Mouse (Mus musculus): ENCODE measurements at regions not wholly inside any gene's neighbourhood (a gene's known extent, or its start where the extent isn't known, plus 50 kb on each side); places are given as distances from the start of the nearest gene placed in this dataset.

DNA sequence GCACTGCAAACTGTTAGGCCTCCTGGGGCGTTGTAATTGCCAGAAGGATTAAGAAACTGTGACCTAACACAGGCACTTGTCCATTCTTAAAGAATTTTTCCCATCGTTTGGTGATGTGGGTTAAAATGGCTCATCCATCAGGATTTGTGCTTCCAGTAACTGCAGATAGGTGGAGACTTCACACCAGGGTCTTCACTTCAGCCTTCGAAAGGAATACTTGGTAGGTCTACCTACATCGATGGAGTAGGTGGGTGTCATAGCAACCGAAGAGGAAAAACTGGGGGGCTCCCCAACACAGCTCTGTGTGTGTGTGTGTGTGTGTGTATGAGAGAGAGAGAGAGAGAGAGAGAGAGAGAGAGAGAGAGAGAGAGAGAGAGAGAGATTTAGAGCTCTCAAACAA lies 126.3 kb upstream of the Zfp706 start:
- Histone ChIP-seq H3K36me3 (ENCODE audit: control insufficient read depth, insufficient read depth, low read length) (no peaks in the 10 kb centered on the region), H3K79me2 (ENCODE audit: control insufficient read depth, insufficient read depth, low read length) (no peaks in the 10 kb centered on the region), H3K27ac (replicated peaks; ENCODE audit: insufficient read depth, low read depth, low read length) (no peak overlapping the region), H3K27me3 (ENCODE audit: control insufficient read depth, insufficient read depth, low read length) (no peaks in the 10 kb centered on the region), H3K9ac (ENCODE audit: low read depth, low read length) (no peak overlapping the region), H3K4me3 (ENCODE audit: insufficient read depth, low read depth, low read length) (no peak overlapping the region), H3K4me1 (ENCODE audit: control insufficient read depth, insufficient read depth, low read length) (peaks cover 5% of the 10 kb centered on the region)
- 58% methylated on average over 5 of the region's 5 CpGs for WGBS
- DNase-seq (ENCODE audit: extremely low read depth, low read depth, low spot score) = peak; percentile 24
- no peak for TF ChIP-seq POLR2A (IDR thresholded peaks at IDR 0.05; ENCODE audit: extremely low read depth, insufficient read depth, low read length)

DNA sequence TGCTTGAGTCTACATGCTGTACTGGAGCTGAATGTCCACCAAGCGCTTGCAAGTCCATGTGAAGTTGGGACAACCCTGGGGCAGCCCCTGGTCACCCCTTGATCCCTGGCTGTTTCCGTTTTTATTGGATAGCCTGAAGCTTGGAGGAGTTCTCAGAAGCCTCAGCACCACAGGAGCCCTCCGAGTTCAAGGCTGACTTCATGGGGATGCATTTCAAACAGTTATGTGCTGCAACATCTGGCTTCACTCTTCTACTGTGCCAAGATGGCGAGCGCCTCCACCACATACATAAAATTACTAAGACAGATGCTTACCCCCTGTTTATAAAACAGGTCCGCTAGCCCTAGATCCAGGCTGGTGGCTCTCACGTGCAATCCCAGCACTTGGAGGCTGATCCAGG lies 120.1 kb upstream of the Zfp706 start:
- Histone ChIP-seq H3K9ac (ENCODE audit: low read depth, low read length) (no peak overlapping the region), H3K4me1 (ENCODE audit: control insufficient read depth, insufficient read depth, low read length) (no peaks in the 10 kb centered on the region), H3K36me3 (ENCODE audit: control insufficient read depth, insufficient read depth, low read length) (no peaks in the 10 kb centered on the region), H3K4me3 (ENCODE audit: insufficient read depth, low read depth, low read length) (no peak overlapping the region), H3K27ac (replicated peaks; ENCODE audit: insufficient read depth, low read depth, low read length) (no peak overlapping the region), H3K79me2 (ENCODE audit: control insufficient read depth, insufficient read depth, low read length) (no peaks in the 10 kb centered on the region), H3K27me3 (ENCODE audit: control insufficient read depth, insufficient read depth, low read length) (no peaks in the 10 kb centered on the region)
- 91% methylated on average over 7 of the region's 7 CpGs for WGBS
- no peak for TF ChIP-seq POLR2A (IDR thresholded peaks at IDR 0.05; ENCODE audit: extremely low read depth, insufficient read depth, low read length)
- TF ChIP-seq CTCF (IDR thresholded peaks at IDR 0.05; ENCODE audit: low read depth, low read length) = no peak
- no peak for DNase-seq (ENCODE audit: extremely low read depth, low read depth, low spot score)

DNA sequence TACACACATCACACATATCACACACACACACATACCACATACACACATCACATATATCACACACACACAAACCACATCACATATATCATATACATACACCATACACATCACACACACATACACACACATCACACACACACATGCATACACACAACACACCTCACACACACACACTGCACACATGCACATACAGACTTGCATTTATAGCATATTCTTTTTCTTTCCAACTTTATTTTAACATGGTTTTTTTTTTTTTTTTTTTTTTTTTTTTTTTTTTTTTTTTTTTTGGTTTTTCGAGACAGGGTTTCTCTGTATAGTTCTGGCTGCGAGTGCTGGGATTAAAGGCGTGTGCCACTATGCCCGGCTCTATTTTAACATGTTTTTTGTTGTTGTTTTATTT lies 119.6 kb upstream of the Zfp706 start:
- Histone ChIP-seq H3K9ac (ENCODE audit: low read depth, low read length) (no peak overlapping the region), H3K36me3 (ENCODE audit: control insufficient read depth, insufficient read depth, low read length) (no peaks in the 10 kb centered on the region), H3K4me1 (ENCODE audit: control insufficient read depth, insufficient read depth, low read length) (no peaks in the 10 kb centered on the region), H3K79me2 (ENCODE audit: control insufficient read depth, insufficient read depth, low read length) (no peaks in the 10 kb centered on the region), H3K27ac (replicated peaks; ENCODE audit: insufficient read depth, low read depth, low read length) (no peak overlapping the region), H3K4me3 (ENCODE audit: insufficient read depth, low read depth, low read length) (no peak overlapping the region), H3K27me3 (ENCODE audit: control insufficient read depth, insufficient read depth, low read length) (no peaks in the 10 kb centered on the region)
- TF ChIP-seq POLR2A (IDR thresholded peaks at IDR 0.05; ENCODE audit: extremely low read depth, insufficient read depth, low read length) = no peak
- WGBS = 82% methylated on average over 4 of the region's 4 CpGs
- DNase-seq (ENCODE audit: extremely low read depth, low read depth, low spot score) = no peak

DNA sequence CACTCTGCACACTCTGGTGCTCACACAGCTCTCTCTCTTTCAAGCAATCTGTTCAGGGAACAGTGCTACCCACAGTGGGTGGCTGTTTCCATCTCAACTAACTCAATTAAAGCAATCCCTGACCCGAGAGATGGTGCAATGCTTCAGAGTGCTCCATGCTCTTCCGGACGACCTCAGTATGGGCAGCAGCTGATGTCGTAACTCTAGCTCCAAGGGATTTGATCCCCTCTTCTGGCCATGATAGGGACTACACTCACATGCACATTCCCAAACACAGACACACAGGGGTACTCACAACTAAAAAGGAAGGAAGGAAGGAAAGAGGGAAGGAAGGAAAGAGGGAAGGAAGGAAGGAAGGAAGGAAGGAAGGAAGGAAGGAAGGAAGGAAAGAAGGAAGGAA lies 118.2 kb upstream of the Zfp706 start:
- WGBS = 46% methylated on average over 4 of the region's 4 CpGs
- no peaks in the 10 kb centered on the region for H3K4me1 ChIP-seq (ENCODE audit: control insufficient read depth, insufficient read depth, low read length)

DNA sequence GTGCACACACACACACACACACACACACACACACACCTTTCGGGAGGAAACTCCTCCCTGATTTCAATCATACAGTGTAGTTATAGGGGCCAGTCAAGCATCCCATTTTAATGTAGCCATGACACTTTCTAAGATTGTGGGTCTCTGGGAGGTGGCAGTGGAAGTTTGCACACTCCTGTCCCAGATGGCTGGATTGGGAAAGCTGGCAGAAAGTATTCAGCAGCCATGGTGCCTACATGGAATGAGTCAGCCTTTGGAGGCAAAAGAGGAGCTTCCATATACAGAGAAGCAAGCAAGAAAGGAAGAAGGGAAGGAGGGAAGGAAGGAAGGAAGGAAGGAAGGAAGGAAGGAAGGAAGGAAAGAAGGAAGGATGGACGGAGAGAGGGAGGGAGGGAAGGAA lies 117.4 kb upstream of the Zfp706 start:
- DNase-seq (ENCODE audit: extremely low read depth, low read depth, low spot score) = no peak
- Histone ChIP-seq H3K27ac (replicated peaks; ENCODE audit: insufficient read depth, low read depth, low read length) (no peak overlapping the region), H3K27me3 (ENCODE audit: control insufficient read depth, insufficient read depth, low read length) (no peaks in the 10 kb centered on the region), H3K4me3 (ENCODE audit: insufficient read depth, low read depth, low read length) (no peak overlapping the region), H3K4me1 (ENCODE audit: control insufficient read depth, insufficient read depth, low read length) (no peaks in the 10 kb centered on the region), H3K79me2 (ENCODE audit: control insufficient read depth, insufficient read depth, low read length) (no peaks in the 10 kb centered on the region), H3K36me3 (ENCODE audit: control insufficient read depth, insufficient read depth, low read length) (no peaks in the 10 kb centered on the region), H3K9ac (ENCODE audit: low read depth, low read length) (no peak overlapping the region)
- 91% methylated on average over 2 of the region's 2 CpGs for WGBS
- no peak for TF ChIP-seq POLR2A (IDR thresholded peaks at IDR 0.05; ENCODE audit: extremely low read depth, insufficient read depth, low read length)
- no peak for TF ChIP-seq CTCF (IDR thresholded peaks at IDR 0.05; ENCODE audit: low read depth, low read length)

More for the DNA sequence above, 118.2 kb upstream of the Zfp706 start:
- H3K79me2 ChIP-seq (ENCODE audit: control insufficient read depth, insufficient read depth, low read length) = no peaks in the 10 kb centered on the region
- no peaks in the 10 kb centered on the region for H3K27me3 ChIP-seq (ENCODE audit: control insufficient read depth, insufficient read depth, low read length)
- no peak for TF ChIP-seq CTCF (IDR thresholded peaks at IDR 0.05; ENCODE audit: low read depth, low read length)
- no peak for TF ChIP-seq POLR2A (IDR thresholded peaks at IDR 0.05; ENCODE audit: extremely low read depth, insufficient read depth, low read length)
- no peak overlapping the region for H3K4me3 ChIP-seq (ENCODE audit: insufficient read depth, low read depth, low read length)
- no peak overlapping the region for H3K9ac ChIP-seq (ENCODE audit: low read depth, low read length)
- DNase-seq (ENCODE audit: extremely low read depth, low read depth, low spot score) = peak; percentile 5
- no peak overlapping the region for H3K27ac ChIP-seq (replicated peaks; ENCODE audit: insufficient read depth, low read depth, low read length)
- no peaks in the 10 kb centered on the region for H3K36me3 ChIP-seq (ENCODE audit: control insufficient read depth, insufficient read depth, low read length)

DNA sequence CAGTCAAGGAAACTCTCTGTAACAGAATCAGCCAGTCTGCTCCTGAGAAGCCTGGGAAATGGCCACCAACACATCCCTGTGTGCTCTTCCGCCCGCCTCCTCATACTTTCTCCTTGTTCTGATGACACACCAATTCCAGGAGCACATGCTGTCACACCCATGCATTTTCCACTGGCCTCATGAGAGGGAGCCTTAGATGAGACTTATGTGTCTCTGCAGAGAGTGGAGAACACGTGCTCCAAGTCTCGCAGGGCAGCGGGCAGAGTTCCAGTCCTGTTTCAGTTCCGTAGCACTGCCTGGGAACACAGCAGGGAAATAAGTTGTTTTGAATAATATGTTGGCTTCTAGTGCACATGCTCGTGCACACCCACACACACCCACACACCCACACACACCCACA lies 116.7 kb upstream of the Zfp706 start:
- no peak overlapping the region for H3K27ac ChIP-seq (replicated peaks; ENCODE audit: insufficient read depth, low read depth, low read length)
- H3K36me3 ChIP-seq (ENCODE audit: control insufficient read depth, insufficient read depth, low read length) = no peaks in the 10 kb centered on the region
- H3K9ac ChIP-seq (ENCODE audit: low read depth, low read length) = no peak overlapping the region
- DNase-seq (ENCODE audit: extremely low read depth, low read depth, low spot score) = no peak
- TF ChIP-seq POLR2A (IDR thresholded peaks at IDR 0.05; ENCODE audit: extremely low read depth, insufficient read depth, low read length) (no peak), CTCF (IDR thresholded peaks at IDR 0.05; ENCODE audit: low read depth, low read length) (no peak)
- H3K79me2 ChIP-seq (ENCODE audit: control insufficient read depth, insufficient read depth, low read length) = no peaks in the 10 kb centered on the region
- H3K4me3 ChIP-seq (ENCODE audit: insufficient read depth, low read depth, low read length) = no peak overlapping the region
- WGBS = 89% methylated on average over 7 of the region's 7 CpGs
- no peaks in the 10 kb centered on the region for H3K27me3 ChIP-seq (ENCODE audit: control insufficient read depth, insufficient read depth, low read length)
- no peaks in the 10 kb centered on the region for H3K4me1 ChIP-seq (ENCODE audit: control insufficient read depth, insufficient read depth, low read length)

Measured in liver, adult 2 months (tissue).